Mouse (Mus musculus) heart, adult 2 months (tissue): Measurements from ENCODE around the gene Grin2b.

Experiments
- CTCF ChIP-seq: fragments of 200-600 bp; IDR thresholded peaks from 2 replicates; pipeline ENCODE4 v1.8.1; 2022; ENCODE audit warnings: antibody characterized with exemption, mild to moderate bottlenecking, moderate library complexity
- EP300 ChIP-seq: fragments of 200-500 bp; IDR thresholded peaks from 2 replicates; pipeline ENCODE4 v1.6.1; 2011; ENCODE audit warnings: low read depth, low read length, control low read depth; ENCODE audit not compliant: insufficient read depth
- POLR2A ChIP-seq: fragments of 200-500 bp; IDR thresholded peaks from 2 replicates; pipeline ENCODE4 v1.6.1; 2011; ENCODE audit warnings: mild to moderate bottlenecking, low read depth, low read length, control low read depth; ENCODE audit not compliant: insufficient read depth

GRCm38 (mm10) chr6:136139967-136140366 lies 33.3 kb downstream of the Grin2b start:
- TF ChIP-seq EP300 (no peak), POLR2A (no peak), CTCF (no peak)
